ENCODE assay signal across 14 mouse cellular contexts in genomic region chr6:120148716-120149392, GRCm38 (mm10). TPM values are rescaled to one million over a fixed set of nuclear protein-coding genes. Genes with fewer than 3 reads are reported as not detected.
DNase-seq lines count a peak whose midpoint lies in the region; ATAC-seq and TF ChIP-seq lines count a peak whose summit lies in the region.
"Had no signal": no experiment of that assay in that cellular context is flagged by ENCODE, and none has a peak within 500 bp of the region (broad histone marks: within the 10 kb centered on the region; RNA-seq: fewer than 3 reads in every experiment).

No protein-coding gene starts in this region.

- peaks cover 64% of the 10 kb centered on the region for H3K4me1 ChIP-seq in E14TG2a.4 (replicated peaks; ENCODE audit: low read depth, low read length)
- H3K4me1 ChIP-seq in heart, embryonic 14.5 days (ENCODE audit: control insufficient read depth in 2 of 2, insufficient read depth in 2 of 2, low read length in 2 of 2): peaks cover 47 to 61% of the 10 kb centered on the region in 2 experiments
- H3K4me1 ChIP-seq in lung, embryonic 15.5 days: peaks cover 43% of the 10 kb centered on the region
- H3K4me1 ChIP-seq in forebrain, embryonic 13.5 days: no peaks in the 10 kb centered on the region

- DNase-seq in adipocyte (ENCODE audit: low spot score): peak; percentile 42
- DNase-seq in cerebellum, adult 11-12 months: no peak
- DNase-seq in layer of hippocampus, postnatal 25 days (ENCODE audit: extremely low spot score in 1 of 2, low spot score in 1 of 2): no peak
- DNase-seq: kidney, adult 2 months; midbrain, embryonic 14.5 days had no signal

- H3K36me3 ChIP-seq in E14TG2a.4 (ENCODE audit: insufficient read depth, low read length): no peaks in the 10 kb centered on the region
- H3K36me3 ChIP-seq in heart, embryonic 14.5 days (ENCODE audit: control insufficient read depth, insufficient read depth, low read length): no peaks in the 10 kb centered on the region
- no peaks in the 10 kb centered on the region for H3K36me3 ChIP-seq in lung, embryonic 15.5 days
- H3K36me3 ChIP-seq in forebrain, embryonic 13.5 days (ENCODE audit: poor library complexity, severe bottlenecking): no peaks in the 10 kb centered on the region

- no peaks in the 10 kb centered on the region for H3K9me3 ChIP-seq in E14TG2a.4 (ENCODE audit: low read length)
- H3K9me3 ChIP-seq in heart, embryonic 14.5 days (ENCODE audit: control insufficient read depth, low read length): no peaks in the 10 kb centered on the region
- no peaks in the 10 kb centered on the region for H3K9me3 ChIP-seq in lung, embryonic 15.5 days
- H3K9me3 ChIP-seq in forebrain, embryonic 13.5 days (replicated peaks): no peaks in the 10 kb centered on the region

- 52% methylated on average over 12 of the region's 12 CpGs for WGBS in heart, embryonic 14.5 days
- WGBS in lung, embryonic 15.5 days: 53% methylated on average over 12 of the region's 12 CpGs
- WGBS in forebrain, embryonic 13.5 days: 89% methylated on average over 12 of the region's 12 CpGs

- H3K9ac ChIP-seq in heart, embryonic 14.5 days (ENCODE audit: low read length): peak overlapping the region; percentile 56; the same call in 1 of the 2 replicates
- H3K9ac ChIP-seq in lung, embryonic 15.5 days: no peak overlapping the region
- no peak overlapping the region for H3K9ac ChIP-seq in forebrain, embryonic 13.5 days

- H3K27me3 ChIP-seq in E14TG2a.4 (ENCODE audit: insufficient read depth, low read length): no peaks in the 10 kb centered on the region
- H3K27me3 ChIP-seq in heart, embryonic 14.5 days (ENCODE audit: control insufficient read depth, insufficient read depth, low read length): no peaks in the 10 kb centered on the region
- H3K27me3 ChIP-seq in lung, embryonic 15.5 days: no peaks in the 10 kb centered on the region
- H3K27me3 ChIP-seq in forebrain, embryonic 13.5 days: no peaks in the 10 kb centered on the region

- H3K27ac ChIP-seq in heart, embryonic 14.5 days (replicated peaks in 1 of 2; ENCODE audit: control insufficient read depth in 1 of 2, insufficient read depth in 1 of 2, low read depth in 2 of 2, low read length in 2 of 2): peak overlapping the region; percentile 89
- H3K27ac ChIP-seq in lung, embryonic 15.5 days: peak overlapping the region; percentile 91
- no peak overlapping the region for H3K27ac ChIP-seq in forebrain, embryonic 13.5 days

- H3K4me3 ChIP-seq in E14TG2a.4 (replicated peaks; ENCODE audit: low read length): peak overlapping the region; percentile 29
- H3K4me3 ChIP-seq in heart, embryonic 14.5 days (ENCODE audit: control insufficient read depth in 1 of 2, insufficient read depth in 1 of 2, low read depth in 1 of 2, low read length in 2 of 2): no peak overlapping the region
- H3K4me3 ChIP-seq in lung, embryonic 15.5 days: no peak overlapping the region
- H3K4me3 ChIP-seq in forebrain, embryonic 13.5 days: no peak overlapping the region

- H3K4me2 ChIP-seq in heart, embryonic 14.5 days (ENCODE audit: low read length): peak overlapping the region; percentile 6; the same call in 1 of the 2 replicates
- H3K4me2 ChIP-seq in lung, embryonic 15.5 days: peak overlapping the region; percentile 6; the same call in 1 of the 2 replicates
- no peak overlapping the region for H3K4me2 ChIP-seq in forebrain, embryonic 13.5 days

- ATAC-seq in heart, embryonic 14.5 days (ENCODE audit: insufficient number of reproducible peaks, insufficient read depth, low FRiP score, low read depth): no peak
- peak; percentile 78 for ATAC-seq in lung, embryonic 15.5 days (ENCODE audit: borderline replicate concordance, extremely low read depth, low FRiP score, low TSS enrichment)
- no peak for ATAC-seq in forebrain, embryonic 13.5 days

- no peak for TF ChIP-seq CTCF in E14TG2a.4 (conservative IDR thresholded peaks at IDR 0.05; ENCODE audit: low read length)

RNA-seq across cellular contexts. Expression of gene Ninj2, which starts 55.7 kb away (rescaled TPM):
- not detected in 2 replicates for polyA plus RNA-seq in heart, embryonic 14.5 days (2014; fragmentation: Nextera tagmentation; extraction: Ambion mirVana)
- polyA plus RNA-seq in lung, embryonic 15.5 days (2015; fragmentation: Nextera tagmentation; extraction: Ambion mirVana): 0.26 and 0.62 TPM in 2 replicates
- polyA plus RNA-seq in forebrain, embryonic 13.5 days (2015; fragmentation: Nextera tagmentation; extraction: Ambion mirVana): not detected in 2 replicates
- 1 to 10 TPM; 2.3 to 2.9 TPM for total RNA-seq in layer of hippocampus, postnatal 25 days (2021)
- total RNA-seq: common myeloid progenitor, adult 5-6 weeks; liver, adult 2 months had no signal
- polyA plus RNA-seq: hindbrain, embryonic 11.5 days; kidney, adult 2 months; liver, adult 2 months; midbrain, embryonic 14.5 days; neural tube, embryonic 14.5 days; stomach, embryonic 16.5 days had no signal
